Mouse (Mus musculus): Measurements from ENCODE around the gene Cabp1. TPM values are rescaled to one million over a fixed set of nuclear protein-coding genes. Genes with fewer than 3 reads are reported as not detected.

Gene Cabp1
- polyA plus RNA-seq, 1 experiment = not detected

- no peak for TF ChIP-seq GATA1 (IDR thresholded peaks at IDR 0.05; ENCODE audit: low read length)
These were observed 59.7 kb downstream of the Cabp1 start, which contains the start of gene Unc119b for GRCm38 (mm10) chr5:115134234-115135165. Gene Unc119b, minus strand, starts transcription at chr5:115134975.

- no peak for TF ChIP-seq GATA1 (IDR thresholded peaks at IDR 0.05; ENCODE audit: low read length)
These were observed 60.7 kb downstream of the Cabp1 start for GRCm38 (mm10) chr5:115133358-115134066.

DNA sequence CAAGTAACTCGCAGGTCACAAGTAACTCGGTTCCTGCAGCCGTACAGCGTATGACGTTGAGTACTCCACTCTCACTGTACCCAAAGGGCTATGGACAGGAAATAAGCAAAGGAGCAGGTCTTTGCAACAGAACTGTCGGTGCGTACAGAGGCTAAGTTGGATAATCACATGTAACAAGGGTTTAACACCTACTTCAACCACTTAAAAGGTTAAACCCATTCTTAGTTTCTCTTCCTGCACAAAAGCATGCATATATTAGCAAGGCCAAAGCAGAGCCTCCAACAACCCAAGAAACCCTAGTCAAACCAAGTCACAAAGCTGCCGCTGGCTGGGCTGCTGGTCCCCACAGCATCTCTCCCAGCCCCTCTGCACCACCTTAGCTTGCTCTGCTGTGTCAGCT is 61.7 kb downstream of the Cabp1 start:
- no peak for TF ChIP-seq GATA1 (IDR thresholded peaks at IDR 0.05; ENCODE audit: low read length)

- no peak for TF ChIP-seq GATA1 (IDR thresholded peaks at IDR 0.05; ENCODE audit: low read length)
These were observed 64.9 kb downstream of the Cabp1 start for GRCm38 (mm10) chr5:115129328-115129727.

DNA sequence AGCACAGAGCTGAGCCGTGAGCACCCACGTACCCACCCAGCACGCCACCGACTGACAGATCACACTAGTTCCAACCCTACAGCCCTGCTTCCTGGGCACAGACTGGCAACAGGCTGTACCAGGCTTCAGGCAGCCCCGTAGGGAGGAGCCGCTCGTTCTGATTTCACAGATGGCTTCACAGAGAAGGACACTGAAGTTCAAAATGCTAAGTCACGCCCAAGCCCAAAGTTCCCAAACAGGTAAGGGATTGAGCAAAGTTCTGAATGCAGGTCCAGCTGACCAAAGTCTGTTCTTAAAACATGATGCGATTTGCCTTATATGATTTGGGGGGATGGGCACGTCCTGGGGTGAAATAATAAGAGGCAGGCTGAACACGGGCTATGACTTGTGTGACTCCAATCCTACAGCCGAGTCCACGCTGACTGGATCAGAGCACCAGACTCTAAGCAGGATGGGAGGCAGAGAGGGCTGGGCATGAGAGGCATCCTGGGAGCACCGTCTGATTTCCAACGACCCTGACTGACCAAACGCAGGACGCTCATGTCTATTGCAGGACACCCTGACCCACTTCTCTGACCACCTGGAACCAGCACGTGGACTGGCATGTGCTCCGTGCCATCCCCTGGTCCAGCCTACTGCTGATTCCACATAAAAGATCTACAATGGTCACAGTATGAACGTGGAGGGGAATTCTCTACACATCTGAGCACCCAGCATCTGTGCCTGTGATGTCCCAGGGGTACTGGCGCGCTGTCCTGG is 66.6 kb downstream of the Cabp1 start:
- no peak for TF ChIP-seq GATA1 (IDR thresholded peaks at IDR 0.05; ENCODE audit: low read length)

DNA sequence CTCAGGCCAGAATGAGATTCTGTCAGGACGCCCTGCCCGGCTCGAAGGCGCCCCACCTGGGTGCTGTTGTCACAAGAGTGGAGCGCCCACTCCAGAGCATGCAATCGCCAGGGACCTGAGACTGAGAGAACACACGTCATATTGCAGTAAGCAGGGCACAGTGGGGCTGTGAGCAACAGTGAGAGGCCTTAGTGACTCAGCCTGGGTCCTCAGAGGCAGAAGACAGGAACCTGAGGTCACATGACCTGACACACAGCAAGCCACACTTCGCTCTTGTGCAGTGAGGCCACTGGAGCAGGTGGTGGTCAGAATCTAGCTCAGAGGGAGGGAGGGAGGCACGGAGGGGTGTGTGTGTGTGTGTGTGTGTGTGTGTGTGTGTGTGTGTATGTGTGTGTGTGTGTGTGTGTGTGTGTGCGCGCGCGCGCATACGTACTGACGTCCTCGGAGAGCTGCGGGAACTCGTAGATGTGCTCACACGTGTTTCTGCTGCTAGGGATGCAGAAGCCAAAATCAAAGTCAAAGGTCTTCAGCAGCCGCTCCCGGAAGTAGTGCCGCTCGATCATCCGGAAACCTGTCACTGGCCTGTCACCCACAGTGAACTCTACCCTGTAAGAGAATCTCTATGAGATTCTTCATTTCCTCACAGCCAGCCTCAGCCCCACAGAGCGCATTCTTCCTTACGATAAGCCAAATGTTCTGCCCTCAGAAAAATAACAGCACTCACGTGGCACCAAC is 67.4 kb downstream of the Cabp1 start:
- TF ChIP-seq GATA1 (IDR thresholded peaks at IDR 0.05; ENCODE audit: low read length) = no peak

GRCm38 (mm10) chr5:115125211-115125871 is 68.8 kb downstream of the Cabp1 start:
- no peak for TF ChIP-seq GATA1 (IDR thresholded peaks at IDR 0.05; ENCODE audit: low read length)

- TF ChIP-seq GATA1 (IDR thresholded peaks at IDR 0.05; ENCODE audit: low read length) = no peak
These were observed 69.5 kb downstream of the Cabp1 start for GRCm38 (mm10) chr5:115124690-115125089.

DNA sequence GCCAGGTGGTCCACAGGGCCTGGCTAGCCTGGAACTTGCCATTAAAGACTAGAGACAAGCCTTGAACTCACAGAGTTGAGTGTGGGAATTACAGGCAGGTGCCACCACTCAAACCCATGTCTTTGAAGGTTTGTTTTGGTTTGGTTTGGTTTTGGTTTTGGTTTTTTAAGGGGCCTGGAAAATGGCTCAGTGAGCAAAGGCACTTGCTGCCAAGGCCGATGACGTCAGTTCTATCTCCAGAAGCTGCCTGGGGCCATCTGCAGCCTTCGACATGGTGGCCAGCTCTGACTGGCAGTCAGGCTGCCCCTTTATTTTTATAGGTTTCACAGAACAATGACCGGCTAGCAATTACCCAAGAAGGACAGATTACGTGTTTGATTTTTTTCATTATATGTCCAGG is 73.2 kb downstream of the Cabp1 start:
- TF ChIP-seq GATA1 (IDR thresholded peaks at IDR 0.05; ENCODE audit: low read length) = no peak

- no peak for TF ChIP-seq GATA1 (IDR thresholded peaks at IDR 0.05; ENCODE audit: low read length)
These were observed 75.1 kb downstream of the Cabp1 start, which contains the start of gene Acads for GRCm38 (mm10) chr5:115118961-115119570. Gene Acads, minus strand, starts transcription at chr5:115119346.

Other genes starting within 250 kb of the Cabp1 start
- gene Hnf1a, start 223.3 kb downstream of the Cabp1 start, polyA plus RNA-seq (2012) = 0.05 and 0.13 TPM in 2 replicates
- gene Sppl3, start 183.2 kb downstream of the Cabp1 start, polyA plus RNA-seq (2012) = 27.2 and 31.9 TPM in 2 replicates
- gene Gm10401, start 96.1 kb downstream of the Cabp1 start, polyA plus RNA-seq (2012) = not detected in 2 replicates
- gene Acads, start 75.0 kb downstream of the Cabp1 start, polyA plus RNA-seq (2012) = 67.5 and 69.2 TPM in 2 replicates
- 37.8 and 47.6 TPM in 2 replicates for gene Unc119b, start 59.4 kb downstream of the Cabp1 start, polyA plus RNA-seq (2012)
- gene Mlec, start 36.2 kb downstream of the Cabp1 start, polyA plus RNA-seq (2012) = 61.4 and 64.0 TPM in 2 replicates
- 24.1 and 32.1 TPM in 2 replicates for gene Pop5, start 41.5 kb upstream of the Cabp1 start, polyA plus RNA-seq (2012)
- 270 and 383 TPM in 2 replicates for gene Rnf10, start 78.5 kb upstream of the Cabp1 start, polyA plus RNA-seq (2012)
- 23.8 and 27.3 TPM in 2 replicates for gene Coq5, start 85.3 kb upstream of the Cabp1 start, polyA plus RNA-seq (2012)
- 399 and 435 TPM in 2 replicates for gene Dynll1, start 106.6 kb upstream of the Cabp1 start, polyA plus RNA-seq (2012)
- 146 and 183 TPM in 2 replicates for gene Srsf9, start 132.8 kb upstream of the Cabp1 start, polyA plus RNA-seq (2012)
- 16.0 and 21.8 TPM in 2 replicates for gene Gatc, start 146.8 kb upstream of the Cabp1 start, polyA plus RNA-seq (2012)
- 3.4 and 10.5 TPM in 2 replicates for gene Triap1, start 146.8 kb upstream of the Cabp1 start, polyA plus RNA-seq (2012)
- 2,043 and 2,441 TPM in 2 replicates for gene Cox6a1, start 154.6 kb upstream of the Cabp1 start, polyA plus RNA-seq (2012)
- 2.4 TPM in 2 replicates for gene Msi1, start 235.2 kb upstream of the Cabp1 start, polyA plus RNA-seq (2012)

Measured in G1E-ER4 (cell line).